Mouse (Mus musculus): ENCODE measurements at regions not wholly inside any gene's neighbourhood (a gene's known extent, or its start where the extent isn't known, plus 50 kb on each side); places are given as distances from the start of the nearest gene placed in this dataset.

DNA sequence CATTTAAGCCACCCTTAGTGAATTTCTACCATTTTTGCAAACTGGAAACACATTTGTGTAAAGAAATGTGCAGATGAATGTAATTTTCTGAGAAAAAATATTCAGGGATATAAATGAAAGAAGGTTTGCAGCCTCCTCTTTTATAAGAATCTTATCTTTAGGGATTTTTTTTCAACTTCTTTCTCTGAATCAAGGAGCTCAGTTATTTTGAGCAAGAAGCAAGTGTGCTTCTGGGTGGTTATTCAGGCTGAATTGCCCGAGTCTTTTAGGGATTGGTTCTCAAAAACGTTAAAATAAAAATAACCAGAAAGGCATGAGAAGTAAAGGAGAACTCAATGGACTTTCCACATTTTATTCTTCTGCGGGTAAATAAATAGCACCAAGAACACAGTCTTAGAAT, 666.0 kb upstream of the Map3k7 start:
- 83% methylated on average over 3 of the region's 3 CpGs for WGBS
- H3K27me3 ChIP-seq (replicated peaks; ENCODE audit: control insufficient read depth, insufficient read depth, low read length), result no peaks in the 10 kb centered on the region
- ATAC-seq, result no peak

DNA sequence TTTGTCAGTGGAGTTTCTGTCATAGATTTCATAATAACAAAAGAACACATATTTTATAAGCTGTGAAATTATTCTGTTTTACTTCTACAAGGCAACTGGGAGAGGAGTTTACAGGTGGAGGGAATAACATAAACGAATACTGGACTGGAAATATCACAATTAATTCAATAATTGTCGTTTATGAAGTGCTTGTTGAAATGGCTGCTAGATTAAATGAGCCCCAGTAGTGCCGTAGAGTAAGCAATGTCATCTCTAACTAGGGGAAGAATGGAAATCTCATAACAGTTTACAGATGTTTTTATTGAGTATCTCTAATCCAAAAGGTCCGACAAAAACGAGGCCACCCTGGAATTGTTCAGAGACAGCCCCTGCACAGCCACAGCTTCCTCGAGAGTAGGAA, 644.6 kb upstream of the Map3k7 start:
- no peak for ATAC-seq
- Histone ChIP-seq H3K9me3 (ENCODE audit: control insufficient read depth, low read length) (no peaks in the 10 kb centered on the region), H3K27me3 (replicated peaks; ENCODE audit: control insufficient read depth, insufficient read depth, low read length) (no peaks in the 10 kb centered on the region), H3K4me1 (ENCODE audit: control insufficient read depth, insufficient read depth, low read depth, low read length) (no peaks in the 10 kb centered on the region), H3K36me3 (ENCODE audit: control insufficient read depth, insufficient read depth, low read length) (no peaks in the 10 kb centered on the region), H3K9ac (ENCODE audit: low read depth, low read length) (no peak overlapping the region), H3K4me3 (ENCODE audit: low read length) (no peak overlapping the region), H3K4me2 (ENCODE audit: low read length) (no peak overlapping the region), H3K27ac (ENCODE audit: low read depth, low read length) (no peak overlapping the region)
- WGBS, result 66% methylated on average over 6 of the region's 6 CpGs

More for the DNA sequence above, 666.0 kb upstream of the Map3k7 start:
- H3K36me3 ChIP-seq (ENCODE audit: control insufficient read depth, insufficient read depth, low read length), result no peaks in the 10 kb centered on the region
- no peaks in the 10 kb centered on the region for H3K4me1 ChIP-seq (ENCODE audit: control insufficient read depth, insufficient read depth, low read depth, low read length)
- H3K27ac ChIP-seq (ENCODE audit: low read depth, low read length), result no peak overlapping the region
- no peak overlapping the region for H3K4me2 ChIP-seq (ENCODE audit: low read length)
- H3K9ac ChIP-seq (ENCODE audit: low read depth, low read length), result no peak overlapping the region
- H3K4me3 ChIP-seq (ENCODE audit: low read length), result no peak overlapping the region
- no peaks in the 10 kb centered on the region for H3K9me3 ChIP-seq (ENCODE audit: control insufficient read depth, low read length)

DNA sequence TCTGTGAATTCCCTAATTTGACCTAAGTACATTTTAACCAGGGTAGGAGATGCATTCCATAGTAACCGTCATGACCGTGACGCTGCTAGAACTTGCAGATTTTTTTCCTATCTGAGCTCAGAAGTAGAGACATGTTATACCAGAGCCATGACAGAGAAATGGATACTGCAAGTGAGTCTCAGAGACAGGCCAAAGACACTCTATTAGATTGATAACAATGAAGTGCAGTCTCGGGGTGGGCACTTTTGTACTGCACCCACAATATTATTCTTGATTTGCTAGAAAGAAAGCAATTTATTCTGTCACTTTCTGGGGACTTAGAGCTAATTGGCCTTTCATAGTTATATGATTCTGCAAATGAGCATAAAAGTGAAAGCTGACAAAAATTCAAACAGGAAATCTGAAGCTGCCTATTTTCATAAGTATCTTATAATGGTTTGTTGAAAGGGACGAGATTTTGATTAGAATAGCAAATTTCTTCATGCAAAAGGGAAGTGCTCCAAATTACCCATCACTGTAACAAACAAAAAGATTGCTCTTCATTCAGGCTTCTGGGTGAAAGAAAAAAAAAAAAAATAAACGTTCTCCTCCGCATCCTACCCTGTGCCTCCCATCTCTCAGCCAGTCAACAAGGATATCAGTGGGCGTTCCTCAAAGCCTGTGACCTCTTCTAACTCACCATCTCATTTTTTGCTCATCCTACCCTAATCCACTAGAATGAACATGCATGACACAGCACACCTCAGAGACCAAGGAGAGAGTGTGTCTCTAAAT, 643.0 kb upstream of the Map3k7 start:
- WGBS, result 68% methylated on average over 8 of the region's 8 CpGs
- Histone ChIP-seq H3K4me3 (ENCODE audit: low read length) (no peak overlapping the region), H3K27ac (ENCODE audit: low read depth, low read length) (no peak overlapping the region), H3K36me3 (ENCODE audit: control insufficient read depth, insufficient read depth, low read length) (no peaks in the 10 kb centered on the region), H3K4me1 (ENCODE audit: control insufficient read depth, insufficient read depth, low read depth, low read length) (no peaks in the 10 kb centered on the region), H3K9ac (ENCODE audit: low read depth, low read length) (no peak overlapping the region), H3K9me3 (ENCODE audit: control insufficient read depth, low read length) (no peaks in the 10 kb centered on the region), H3K27me3 (replicated peaks; ENCODE audit: control insufficient read depth, insufficient read depth, low read length) (no peaks in the 10 kb centered on the region), H3K4me2 (ENCODE audit: low read length) (no peak overlapping the region)
- ATAC-seq, result no peak

DNA sequence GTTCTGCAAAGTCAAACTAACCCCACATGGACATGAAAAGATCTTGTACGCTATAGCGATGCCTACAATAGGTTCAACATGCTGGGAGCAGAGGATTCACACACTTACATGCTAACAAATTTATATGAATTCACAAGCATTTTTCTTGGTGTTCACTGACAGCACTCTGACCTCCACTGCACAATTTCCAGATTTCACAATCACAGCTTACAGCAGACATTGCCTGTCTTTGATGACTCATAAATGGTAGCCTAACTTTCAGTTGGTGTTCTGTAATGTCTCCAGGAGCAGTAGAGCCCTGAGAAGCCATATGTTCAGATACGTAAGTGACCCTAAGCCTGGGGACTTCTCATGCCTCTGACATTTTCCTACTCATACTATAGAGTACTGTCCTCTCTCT, 640.1 kb upstream of the Map3k7 start:
- no peaks in the 10 kb centered on the region; the same call in 1 of the 2 replicates for H3K4me1 ChIP-seq (ENCODE audit: control insufficient read depth, insufficient read depth, low read depth, low read length)
- H3K9ac ChIP-seq (ENCODE audit: low read depth, low read length), result no peak overlapping the region
- no peak overlapping the region for H3K27ac ChIP-seq (ENCODE audit: low read depth, low read length)
- no peaks in the 10 kb centered on the region for H3K9me3 ChIP-seq (ENCODE audit: control insufficient read depth, low read length)
- H3K27me3 ChIP-seq (replicated peaks; ENCODE audit: control insufficient read depth, insufficient read depth, low read length), result no peaks in the 10 kb centered on the region
- no peak overlapping the region for H3K4me3 ChIP-seq (ENCODE audit: low read length)
- H3K4me2 ChIP-seq (ENCODE audit: low read length), result no peak overlapping the region
- no peaks in the 10 kb centered on the region for H3K36me3 ChIP-seq (ENCODE audit: control insufficient read depth, insufficient read depth, low read length)
- no peak for ATAC-seq
- 95% methylated on average over 3 of the region's 3 CpGs for WGBS

DNA sequence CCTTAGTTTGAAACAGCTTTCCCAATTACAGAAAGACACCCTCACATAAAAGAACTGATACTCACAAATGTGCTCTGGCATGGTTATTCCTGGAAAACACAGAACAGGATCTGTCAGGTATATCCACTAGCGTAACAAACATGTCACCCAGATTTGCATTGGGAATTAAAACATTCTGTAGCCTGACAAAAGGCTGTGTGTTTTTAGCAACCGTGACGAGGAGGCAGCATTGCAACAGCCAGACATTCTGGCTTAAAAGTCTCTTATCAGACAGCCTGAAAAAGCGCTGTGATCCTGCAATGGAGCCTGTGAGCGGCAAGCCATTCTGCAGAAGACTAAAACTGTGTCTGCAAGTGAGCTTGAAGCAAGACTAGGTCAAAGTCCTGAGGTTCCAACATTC, 635.1 kb upstream of the Map3k7 start:
- Histone ChIP-seq H3K27me3 (replicated peaks; ENCODE audit: control insufficient read depth, insufficient read depth, low read length) (no peaks in the 10 kb centered on the region), H3K4me3 (ENCODE audit: low read length) (no peak overlapping the region), H3K36me3 (ENCODE audit: control insufficient read depth, insufficient read depth, low read length) (no peaks in the 10 kb centered on the region), H3K9me3 (ENCODE audit: control insufficient read depth, low read length) (no peaks in the 10 kb centered on the region), H3K27ac (ENCODE audit: low read depth, low read length) (peak overlapping the region; percentile 52; the same call in 1 of the 2 replicates), H3K4me1 (ENCODE audit: control insufficient read depth, insufficient read depth, low read depth, low read length) (no peaks in the 10 kb centered on the region; the same call in 1 of the 2 replicates), H3K9ac (ENCODE audit: low read depth, low read length) (no peak overlapping the region), H3K4me2 (ENCODE audit: low read length) (no peak overlapping the region)
- 34% methylated on average over 5 of the region's 5 CpGs for WGBS
- ATAC-seq, result no peak

DNA sequence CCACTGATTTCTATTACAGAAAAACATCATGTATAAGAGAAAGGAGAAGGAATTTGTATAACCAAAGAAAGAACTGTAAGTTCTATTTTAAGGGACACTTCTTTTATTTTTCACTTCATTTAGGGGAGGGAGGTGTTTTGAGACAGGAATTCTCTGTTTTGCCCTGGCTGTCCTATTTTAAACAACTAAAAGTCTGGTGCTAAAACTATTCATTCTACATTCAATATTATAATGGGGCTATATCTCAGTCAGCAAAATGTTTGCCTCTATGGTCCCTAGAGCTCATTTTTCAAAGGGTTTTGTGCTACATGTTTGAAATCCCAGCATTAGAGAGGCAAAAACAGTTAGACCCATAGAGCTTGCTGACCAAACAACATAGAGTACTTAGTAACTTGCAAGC, 632.8 kb upstream of the Map3k7 start:
- Histone ChIP-seq H3K9me3 (ENCODE audit: control insufficient read depth, low read length) (no peaks in the 10 kb centered on the region), H3K27ac (ENCODE audit: low read depth, low read length) (no peak overlapping the region), H3K4me3 (ENCODE audit: low read length) (no peak overlapping the region), H3K9ac (ENCODE audit: low read depth, low read length) (no peak overlapping the region), H3K36me3 (ENCODE audit: control insufficient read depth, insufficient read depth, low read length) (no peaks in the 10 kb centered on the region), H3K4me2 (ENCODE audit: low read length) (no peak overlapping the region), H3K27me3 (replicated peaks; ENCODE audit: control insufficient read depth, insufficient read depth, low read length) (no peaks in the 10 kb centered on the region), H3K4me1 (ENCODE audit: control insufficient read depth, insufficient read depth, low read depth, low read length) (no peaks in the 10 kb centered on the region; the same call in 1 of the 2 replicates)
- no peak for ATAC-seq

DNA sequence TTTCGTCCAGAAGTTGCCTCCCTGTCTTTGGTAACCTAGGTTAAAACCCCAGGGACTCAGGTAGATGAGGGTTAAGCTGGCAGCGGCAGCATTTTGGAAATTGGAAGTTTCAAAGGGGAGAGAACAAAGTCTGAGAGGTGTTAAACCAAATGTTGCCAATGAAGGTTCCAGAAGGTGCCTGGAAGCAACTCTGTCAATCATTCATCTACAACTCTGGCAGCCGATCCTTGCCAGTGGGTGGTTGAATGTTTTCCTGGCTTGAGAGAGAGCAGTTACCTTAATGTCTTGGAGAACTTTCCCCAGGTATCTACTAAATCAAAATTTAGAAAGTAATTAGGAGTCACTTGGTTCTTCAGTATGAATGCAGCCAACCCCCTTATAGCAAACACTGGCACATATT, 628.2 kb upstream of the Map3k7 start:
- Histone ChIP-seq H3K9me3 (ENCODE audit: control insufficient read depth, low read length) (no peaks in the 10 kb centered on the region), H3K27me3 (replicated peaks; ENCODE audit: control insufficient read depth, insufficient read depth, low read length) (no peaks in the 10 kb centered on the region), H3K9ac (ENCODE audit: low read depth, low read length) (no peak overlapping the region), H3K4me3 (ENCODE audit: low read length) (no peak overlapping the region), H3K36me3 (ENCODE audit: control insufficient read depth, insufficient read depth, low read length) (no peaks in the 10 kb centered on the region), H3K27ac (ENCODE audit: low read depth, low read length) (no peak overlapping the region), H3K4me1 (ENCODE audit: control insufficient read depth, insufficient read depth, low read depth, low read length) (no peaks in the 10 kb centered on the region), H3K4me2 (ENCODE audit: low read length) (no peak overlapping the region)
- 84% methylated on average over 3 of the region's 3 CpGs for WGBS
- ATAC-seq, result no peak

DNA sequence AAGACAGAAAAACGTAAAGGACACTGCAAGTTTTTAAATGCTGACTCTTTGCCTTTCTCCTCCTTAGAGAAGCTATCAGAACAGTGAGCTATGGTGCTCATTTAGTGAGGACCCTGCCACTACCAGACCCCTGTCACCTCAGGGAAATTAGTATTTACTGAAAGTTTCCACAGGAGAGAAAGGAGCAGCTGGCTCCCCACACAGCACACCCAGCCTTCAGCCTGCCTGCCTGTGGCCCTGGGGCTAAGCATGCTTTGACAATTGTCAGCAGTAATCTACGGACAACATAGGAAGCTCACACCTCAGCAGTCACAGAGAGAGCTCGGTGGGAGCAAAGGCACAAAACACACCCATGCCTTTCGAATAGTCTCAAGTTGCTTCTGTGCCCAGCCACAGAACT, 625.9 kb upstream of the Map3k7 start:
- Histone ChIP-seq H3K9me3 (ENCODE audit: control insufficient read depth, low read length) (no peaks in the 10 kb centered on the region), H3K4me3 (ENCODE audit: low read length) (no peak overlapping the region), H3K9ac (ENCODE audit: low read depth, low read length) (no peak overlapping the region), H3K4me2 (ENCODE audit: low read length) (no peak overlapping the region), H3K36me3 (ENCODE audit: control insufficient read depth, insufficient read depth, low read length) (no peaks in the 10 kb centered on the region), H3K4me1 (ENCODE audit: control insufficient read depth, insufficient read depth, low read depth, low read length) (no peaks in the 10 kb centered on the region), H3K27ac (ENCODE audit: low read depth, low read length) (no peak overlapping the region), H3K27me3 (replicated peaks; ENCODE audit: control insufficient read depth, insufficient read depth, low read length) (no peaks in the 10 kb centered on the region)
- 58% methylated on average over 4 of the region's 4 CpGs for WGBS
- ATAC-seq, result peak; percentile 42

DNA sequence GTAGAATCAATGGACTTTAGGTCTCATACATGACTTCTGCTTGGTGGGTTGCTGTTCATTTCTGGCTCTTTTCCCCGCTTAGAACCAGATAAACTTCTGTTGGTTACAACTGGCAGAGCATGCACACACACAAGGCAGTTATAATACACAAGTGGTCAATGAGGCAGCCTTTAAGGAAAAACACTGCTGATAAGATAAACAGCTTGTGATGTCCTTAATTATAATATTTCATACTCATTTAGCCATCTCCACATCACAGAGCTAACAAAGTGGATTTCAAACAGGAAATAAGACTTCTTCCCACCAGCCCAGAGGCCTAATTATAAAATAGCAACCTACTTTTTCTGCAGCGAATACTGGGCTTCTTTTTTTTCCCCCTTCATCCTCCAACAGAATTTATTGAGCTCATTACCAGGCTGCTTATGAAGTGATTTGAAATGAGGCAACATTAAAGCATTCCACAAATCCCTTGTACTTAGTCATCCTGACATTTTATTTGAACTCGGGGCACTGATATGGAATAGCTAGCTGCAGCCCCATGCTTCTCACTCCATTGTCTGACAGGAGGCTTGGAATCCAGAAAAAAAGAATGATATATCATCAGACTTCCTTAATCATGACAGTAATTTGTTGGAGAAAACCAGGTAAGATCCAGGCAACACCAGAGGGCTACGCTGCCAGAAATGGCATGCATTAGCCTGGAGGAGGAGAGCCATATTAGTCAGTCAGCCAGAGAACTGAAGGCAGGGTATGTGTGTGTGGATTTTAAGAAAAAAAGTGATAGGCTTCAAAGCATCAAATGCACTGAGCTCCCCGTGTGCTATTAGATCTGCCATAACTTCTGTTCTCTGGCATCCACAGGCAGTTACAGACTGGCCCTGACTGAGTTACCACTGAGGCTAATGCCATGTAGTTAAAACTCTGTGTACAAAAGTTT, 620.3 kb upstream of the Map3k7 start:
- no peaks in the 10 kb centered on the region for H3K27me3 ChIP-seq (replicated peaks; ENCODE audit: control insufficient read depth, insufficient read depth, low read length)
- no peaks in the 10 kb centered on the region for H3K9me3 ChIP-seq (ENCODE audit: control insufficient read depth, low read length)
- H3K36me3 ChIP-seq (ENCODE audit: control insufficient read depth, insufficient read depth, low read length), result no peaks in the 10 kb centered on the region
- ATAC-seq, result peak; percentile 48; the same call in 1 of the 2 replicates
- H3K9ac ChIP-seq (ENCODE audit: low read depth, low read length), result no peak overlapping the region
- WGBS, result 68% methylated on average over 5 of the region's 5 CpGs
- H3K4me1 ChIP-seq (ENCODE audit: control insufficient read depth, insufficient read depth, low read depth, low read length), result no peaks in the 10 kb centered on the region
- no peak overlapping the region for H3K4me2 ChIP-seq (ENCODE audit: low read length)
- H3K4me3 ChIP-seq (ENCODE audit: low read length), result no peak overlapping the region
- H3K27ac ChIP-seq (ENCODE audit: low read depth, low read length), result no peak overlapping the region
